Mouse (Mus musculus): ENCODE data around the gene Vegfd. TPM values are rescaled to one million over a fixed set of nuclear protein-coding genes. Genes with fewer than 3 reads are reported as not detected.

The Vegfd gene
- total and polyA plus RNA-seq, 3 experiments, result 0.06 TPM; not detected in 2

DNA sequence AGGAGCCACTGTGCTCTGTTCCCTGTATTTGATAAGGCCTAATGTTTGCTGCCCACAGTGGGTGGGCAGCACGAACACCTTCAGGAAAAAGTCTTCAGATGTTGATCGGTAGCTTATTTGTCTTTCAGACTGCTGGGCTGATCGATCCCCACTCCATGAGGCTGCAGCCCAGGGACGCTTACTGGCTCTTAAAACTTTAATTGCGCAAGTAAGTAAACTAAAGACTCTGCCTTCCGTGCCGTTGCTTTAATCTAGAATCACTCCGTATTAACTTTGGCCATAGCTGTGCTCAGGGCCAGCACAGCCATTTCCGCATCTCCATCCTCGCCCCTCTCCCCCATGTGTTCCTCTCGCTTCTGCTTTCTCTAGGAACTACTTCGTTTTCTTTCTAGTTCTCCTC, 72.4 kb downstream of the Vegfd start:
- Histone ChIP-seq H3K36me3 (ENCODE audit: control insufficient read depth in 1 of 2, insufficient read depth in 2 of 2, low read length in 2 of 2) (peaks cover 0 to 39% of the 10 kb centered on the region in 2 experiments; a peak in 2 of 4 replicates), H3K9me3 (replicated peaks; ENCODE audit: insufficient read depth, low read length) (no peaks in the 10 kb centered on the region), H3K4me3 (ENCODE audit: control insufficient read depth in 1 of 2, insufficient read depth in 1 of 2, low read depth in 2 of 2, low read length in 2 of 2) (peak overlapping the region; percentile 55 to 61), H3K79me2 (ENCODE audit: control insufficient read depth, insufficient read depth, low read length, poor library complexity) (peaks cover 1% of the 10 kb centered on the region; the same call in 1 of the 2 replicates), H3K4me1 (ENCODE audit: control insufficient read depth in 1 of 2, insufficient read depth in 2 of 2, low read length in 2 of 2) (peaks cover 24 to 26% of the 10 kb centered on the region in 2 experiments), H3K27ac (ENCODE audit: control insufficient read depth, low read depth, low read length) (peak overlapping the region; percentile 98), H3K9ac (ENCODE audit: control insufficient read depth, low read depth, low read length, poor library complexity, severe bottlenecking) (peak overlapping the region; percentile 78), H3K27me3 (ENCODE audit: control insufficient read depth in 1 of 2, insufficient read depth in 2 of 2, low read length in 2 of 2) (no peaks in the 10 kb centered on the region)
- peak; percentile 61 for DNase-seq (ENCODE audit: low read depth, low spot score)
- 0 out of 2 replicates have a peak, but pooled peaks have one; percentile 8 for TF ChIP-seq GATA1 (IDR thresholded peaks at IDR 0.05; ENCODE audit: low read depth, low read length)
- no peak for TF ChIP-seq POLR2AphosphoS2 (IDR thresholded peaks at IDR 0.05; ENCODE audit: low read length)
- TF ChIP-seq MAX (IDR thresholded peaks at IDR 0.05; ENCODE audit: low read length), result peak; percentile 42; the same call in 1 of the 2 replicates
- TF ChIP-seq ELF1 (IDR thresholded peaks at IDR 0.05; ENCODE audit: low read depth, low read length), result peak; percentile 50

DNA sequence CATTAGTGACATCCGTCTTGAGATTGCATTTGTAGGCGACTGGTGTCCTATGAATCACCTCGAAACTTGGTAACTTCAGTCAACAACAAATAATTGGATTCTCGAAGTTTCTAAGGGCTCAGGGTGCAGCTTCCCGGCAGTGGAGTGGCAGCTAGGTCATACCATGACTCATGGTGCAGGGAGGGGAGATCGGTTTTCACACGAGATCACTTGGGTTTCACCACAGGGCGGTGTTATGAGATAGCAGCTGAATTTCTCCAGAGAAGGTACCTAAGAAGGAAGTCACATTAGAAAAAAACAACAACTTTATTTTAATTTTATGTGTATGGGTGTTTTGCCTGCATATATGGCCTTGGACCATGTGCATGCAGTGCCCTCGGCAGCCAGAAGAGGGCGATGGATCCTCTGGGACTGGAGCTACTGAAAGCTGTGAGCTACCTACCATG, 73.0 kb downstream of the Vegfd start:
- TF ChIP-seq CTCF (IDR thresholded peaks at IDR 0.05 in 2 of 3, conservative IDR thresholded peaks at IDR 0.05 in 1 of 3; ENCODE audit: control insufficient read depth in 1 of 3, insufficient read depth in 1 of 3, low read depth in 2 of 3, low read length in 3 of 3, poor library complexity in 1 of 3, severe bottlenecking in 1 of 3), result peak; percentile 67 to 85 (median 76)
- peak; percentile 94 for TF ChIP-seq MYC (IDR thresholded peaks at IDR 0.05; ENCODE audit: low read depth, low read length)
- peak; percentile 82 for TF ChIP-seq MXI1 (IDR thresholded peaks at IDR 0.05; ENCODE audit: low read depth, low read length)
- peak; percentile 59; the same call in 1 of the 2 replicates for TF ChIP-seq BHLHE40 (IDR thresholded peaks at IDR 0.05; ENCODE audit: borderline replicate concordance, low read depth, low read length)
- peak; percentile 72 for TF ChIP-seq MAX (IDR thresholded peaks at IDR 0.05; ENCODE audit: low read length)
- peak; percentile 83; the same call in 1 of the 2 replicates for TF ChIP-seq SIN3A (IDR thresholded peaks at IDR 0.05; ENCODE audit: low read length)
- peak; percentile 85; the same call in 1 of the 2 replicates for TF ChIP-seq CHD1 (IDR thresholded peaks at IDR 0.05; ENCODE audit: low read depth, low read length)
- TF ChIP-seq POLR2AphosphoS5 (IDR thresholded peaks at IDR 0.05; ENCODE audit: borderline replicate concordance, low read depth, low read length), result peak; percentile 21; the same call in 1 of the 2 replicates
- no peak for TF ChIP-seq KAT2A (conservative IDR thresholded peaks at IDR 0.05; ENCODE audit: low read depth, low read length)
- peak; percentile 39 for TF ChIP-seq GATA1 (IDR thresholded peaks at IDR 0.05; ENCODE audit: low read depth, low read length)
- TF ChIP-seq ZC3H11A (IDR thresholded peaks at IDR 0.05; ENCODE audit: low read depth, low read length), result 0 out of 2 replicates have a peak, but pooled peaks have one; percentile 10
- TF ChIP-seq GABPA (IDR thresholded peaks at IDR 0.05; ENCODE audit: low read depth, low read length), result no peak
- TF ChIP-seq JUND (IDR thresholded peaks at IDR 0.05; ENCODE audit: low read depth, low read length), result peak; percentile 47; the same call in 1 of the 2 replicates
- TF ChIP-seq USF1 (IDR thresholded peaks at IDR 0.05; ENCODE audit: low read depth, low read length), result no peak
- peak; percentile 92 for TF ChIP-seq ETS1 (IDR thresholded peaks at IDR 0.05; ENCODE audit: low read depth, low read length)
- TF ChIP-seq NELFE (IDR thresholded peaks at IDR 0.05; ENCODE audit: low read depth, low read length), result peak; percentile 59
- TF ChIP-seq SMC3 (IDR thresholded peaks at IDR 0.05; ENCODE audit: low read depth, low read length), result peak; percentile 46
- TF ChIP-seq EP300 (IDR thresholded peaks at IDR 0.05; ENCODE audit: low read depth in 1 of 2, low read length in 2 of 2), result peak; percentile 45 to 58; a peak in 2 of 4 replicates
- TF ChIP-seq NRF1 (IDR thresholded peaks at IDR 0.05; ENCODE audit: insufficient read depth, low read depth, low read length, poor library complexity, severe bottlenecking), result no peak
- TF ChIP-seq POLR2A (IDR thresholded peaks at IDR 0.05; ENCODE audit: control insufficient read depth in 1 of 2, insufficient read depth in 1 of 2, low read depth in 1 of 2, low read length in 2 of 2, poor library complexity in 1 of 2), result peak in 1 of 2 experiments; percentile 57; a peak in 1 of 4 replicates
- peak; percentile 24; the same call in 1 of the 2 replicates for TF ChIP-seq RCOR1 (IDR thresholded peaks at IDR 0.05; ENCODE audit: low read depth, low read length)
- TF ChIP-seq TAL1 (IDR thresholded peaks at IDR 0.05; ENCODE audit: low read length), result peak; percentile 44; the same call in 1 of the 2 replicates
- peak; percentile 42 for TF ChIP-seq TCF12 (IDR thresholded peaks at IDR 0.05; ENCODE audit: low read depth, low read length)
- TF ChIP-seq ELF1 (IDR thresholded peaks at IDR 0.05; ENCODE audit: low read depth, low read length), result peak; percentile 45; the same call in 1 of the 2 replicates
- peak; percentile 55; the same call in 1 of the 2 replicates for TF ChIP-seq HCFC1 (IDR thresholded peaks at IDR 0.05; ENCODE audit: low read depth, low read length)
- no peak for TF ChIP-seq CHD2 (IDR thresholded peaks at IDR 0.05; ENCODE audit: low read length)
- TF ChIP-seq USF2 (IDR thresholded peaks at IDR 0.05; ENCODE audit: borderline replicate concordance in 1 of 2, insufficient read depth in 1 of 2, low read depth in 1 of 2, low read length in 2 of 2), result no peak
- TF ChIP-seq POLR2AphosphoS2 (IDR thresholded peaks at IDR 0.05; ENCODE audit: low read length), result no peak
- peak; percentile 75 for TF ChIP-seq ZNF384 (IDR thresholded peaks at IDR 0.05; ENCODE audit: low read depth, low read length)

More for the DNA sequence above, 73.0 kb downstream of the Vegfd start:
- Histone ChIP-seq H3K4me1 (ENCODE audit: control insufficient read depth in 1 of 2, insufficient read depth in 2 of 2, low read length in 2 of 2) (peaks cover 24 to 26% of the 10 kb centered on the region in 2 experiments), H3K9ac (ENCODE audit: control insufficient read depth, low read depth, low read length, poor library complexity, severe bottlenecking) (peak overlapping the region; percentile 78), H3K27me3 (ENCODE audit: control insufficient read depth in 1 of 2, insufficient read depth in 2 of 2, low read length in 2 of 2) (no peaks in the 10 kb centered on the region), H3K36me3 (ENCODE audit: control insufficient read depth in 1 of 2, insufficient read depth in 2 of 2, low read length in 2 of 2) (peaks cover 0 to 39% of the 10 kb centered on the region in 2 experiments; a peak in 2 of 4 replicates), H3K27ac (ENCODE audit: control insufficient read depth, low read depth, low read length) (peak overlapping the region; percentile 98), H3K79me2 (ENCODE audit: control insufficient read depth, insufficient read depth, low read length, poor library complexity) (peaks cover 1% of the 10 kb centered on the region; the same call in 1 of the 2 replicates), H3K9me3 (replicated peaks; ENCODE audit: insufficient read depth, low read length) (no peaks in the 10 kb centered on the region), H3K4me3 (ENCODE audit: control insufficient read depth in 1 of 2, insufficient read depth in 1 of 2, low read depth in 2 of 2, low read length in 2 of 2) (peak overlapping the region; percentile 55 to 61)
- peak; percentile 94 for DNase-seq (ENCODE audit: low read depth, low spot score)
